ENCODE assay signal across 23 mouse cellular contexts in the genomic region with DNA sequence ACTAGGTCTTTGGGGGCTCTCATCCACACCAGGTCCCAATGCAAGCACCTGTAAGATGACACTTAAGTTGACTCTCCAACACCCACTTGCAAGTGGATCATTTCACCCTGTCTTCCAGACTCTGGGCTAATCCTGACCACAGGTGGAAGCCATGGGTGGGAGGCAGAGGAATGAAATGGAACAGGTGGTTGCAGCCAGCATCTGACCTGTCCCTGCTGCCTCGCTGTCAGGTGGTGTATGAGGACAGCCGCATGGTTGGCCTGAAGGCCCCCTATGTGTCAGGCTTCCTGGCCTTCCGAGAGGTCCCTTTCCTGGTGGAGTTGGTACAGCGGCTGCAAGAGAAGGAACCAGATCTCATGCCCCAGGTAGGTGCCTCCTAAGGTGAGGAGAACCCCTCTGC. TPM values are rescaled to one million over a fixed set of nuclear protein-coding genes. Genes with fewer than 3 reads are reported as not detected.
"Had no signal": no experiment of that assay in that cellular context is flagged by ENCODE, and none has a peak within 500 bp of the region (broad histone marks: within the 10 kb centered on the region; RNA-seq: fewer than 3 reads in every experiment).

No protein-coding gene starts in this region.

- DNase-seq: gastrocnemius, postnatal 14 days; gastrocnemius, postnatal 36 days; heart, adult 11 months; heart, adult 2 months; heart, postnatal 14 days; heart, postnatal 36 days; kidney, adult 11 months; kidney, adult 2 months; kidney, adult 9 months; kidney, postnatal 14 days; kidney, postnatal 36 days; layer of hippocampus, adult 9-11 months; layer of hippocampus, postnatal 36 days had no signal

- H3K27me3 ChIP-seq: heart, embryonic 13.5 days; heart, embryonic 15.5 days; hindbrain, embryonic 13.5 days; hindbrain, embryonic 15.5 days; kidney, embryonic 15.5 days; limb, embryonic 13.5 days; limb, embryonic 15.5 days; liver, embryonic 12.5 days had no signal

- H3K4me2 ChIP-seq: heart, embryonic 11.5 days; heart, embryonic 13.5 days; heart, embryonic 15.5 days; hindbrain, embryonic 13.5 days; hindbrain, embryonic 15.5 days; kidney, embryonic 15.5 days; limb, embryonic 13.5 days; limb, embryonic 15.5 days; liver, embryonic 12.5 days had no signal

- H3K4me3 ChIP-seq: heart, adult 2 months; heart, embryonic 13.5 days; heart, embryonic 15.5 days; hindbrain, embryonic 13.5 days; hindbrain, embryonic 15.5 days; kidney, embryonic 15.5 days; limb, embryonic 13.5 days; limb, embryonic 15.5 days; liver, embryonic 12.5 days had no signal

- H3K36me3 ChIP-seq: hindbrain, embryonic 15.5 days had no signal

RNA-seq across cellular contexts. Expression of gene Nptx1, which starts 48.3 kb away (rescaled TPM):
- polyA plus RNA-seq: liver, embryonic 14.5 days had no signal
